Mouse (Mus musculus): ENCODE data around the gene Fam189a1. TPM values are rescaled to one million over a fixed set of nuclear protein-coding genes. Genes with fewer than 3 reads are reported as not detected.

Gene Fam189a1
- polyA plus RNA-seq, 1 experiment = 0.05 TPM

DNA sequence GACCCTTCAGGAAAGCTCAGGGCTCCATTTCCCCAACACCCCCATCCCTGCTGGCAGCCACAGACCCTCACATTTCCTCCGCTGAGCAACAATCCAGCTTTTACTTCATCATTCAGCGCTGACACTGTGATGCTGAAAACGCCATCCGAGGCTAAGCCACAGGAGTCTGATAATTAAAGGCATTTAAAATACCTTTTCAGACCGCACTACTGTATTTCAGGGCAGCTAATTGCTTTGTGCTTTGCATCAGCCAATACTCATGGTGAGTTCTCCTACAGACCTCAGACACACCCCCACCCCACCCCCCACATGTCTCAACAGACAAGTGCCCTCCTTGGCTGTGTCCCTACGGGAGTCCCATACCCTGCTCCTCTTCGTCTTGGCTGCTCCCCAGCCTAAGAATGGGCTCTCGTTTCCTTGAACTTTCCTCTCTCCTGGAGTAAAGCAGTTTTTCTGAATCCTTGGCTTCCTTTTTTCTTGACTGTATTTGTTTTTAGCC, 160.4 kb downstream of the Fam189a1 start:
- Histone ChIP-seq H3K4me1 (ENCODE audit: control insufficient read depth, insufficient read depth, low read length) (no peaks in the 10 kb centered on the region), H3K27me3 (replicated peaks; ENCODE audit: control insufficient read depth, insufficient read depth, low read length) (no peaks in the 10 kb centered on the region), H3K36me3 (ENCODE audit: control insufficient read depth, insufficient read depth, low read length) (no peaks in the 10 kb centered on the region), H3K4me3 (ENCODE audit: insufficient read depth, low read depth, low read length) (no peak overlapping the region), H3K27ac (ENCODE audit: insufficient read depth, low read depth, low read length) (no peak overlapping the region)
- TF ChIP-seq POLR2A (IDR thresholded peaks at IDR 0.05; ENCODE audit: low read depth, low read length) = no peak
- TF ChIP-seq CTCF (conservative IDR thresholded peaks at IDR 0.05; ENCODE audit: insufficient read depth, insufficient read length, low read depth, low read length) = no peak
- 51% methylated on average over 8 of the region's 8 CpGs for WGBS
- no peak for DNase-seq

DNA sequence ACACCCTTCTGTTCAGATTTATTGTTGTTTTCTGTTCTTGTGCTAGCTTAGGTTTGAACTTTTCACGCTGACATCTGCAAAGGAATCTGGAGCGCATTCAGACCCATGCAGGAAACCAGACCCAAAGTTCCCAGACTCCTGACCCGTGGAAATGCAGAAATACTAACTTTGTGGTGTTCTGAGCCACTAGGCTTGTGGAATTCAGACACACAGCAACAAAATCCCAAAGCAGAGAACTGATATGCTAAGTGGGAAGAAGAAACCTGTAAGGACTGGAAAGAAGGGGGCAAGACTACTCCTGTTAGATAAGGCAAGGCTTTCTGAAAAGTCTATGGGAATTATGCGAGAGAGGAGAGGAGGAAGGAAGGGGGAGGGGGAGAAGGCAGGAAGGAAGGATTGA, 167.0 kb downstream of the Fam189a1 start:
- H3K4me3 ChIP-seq (ENCODE audit: insufficient read depth, low read depth, low read length) = no peak overlapping the region
- no peak overlapping the region for H3K27ac ChIP-seq (ENCODE audit: insufficient read depth, low read depth, low read length)
- no peaks in the 10 kb centered on the region for H3K4me1 ChIP-seq (ENCODE audit: control insufficient read depth, insufficient read depth, low read length)
- TF ChIP-seq POLR2A (IDR thresholded peaks at IDR 0.05; ENCODE audit: low read depth, low read length) (no peak), CTCF (conservative IDR thresholded peaks at IDR 0.05; ENCODE audit: insufficient read depth, insufficient read length, low read depth, low read length) (no peak)
- 27% methylated on average over 4 of the region's 4 CpGs for WGBS
- DNase-seq = no peak
- H3K36me3 ChIP-seq (ENCODE audit: control insufficient read depth, insufficient read depth, low read length) = no peaks in the 10 kb centered on the region
- no peaks in the 10 kb centered on the region for H3K27me3 ChIP-seq (replicated peaks; ENCODE audit: control insufficient read depth, insufficient read depth, low read length)

DNA sequence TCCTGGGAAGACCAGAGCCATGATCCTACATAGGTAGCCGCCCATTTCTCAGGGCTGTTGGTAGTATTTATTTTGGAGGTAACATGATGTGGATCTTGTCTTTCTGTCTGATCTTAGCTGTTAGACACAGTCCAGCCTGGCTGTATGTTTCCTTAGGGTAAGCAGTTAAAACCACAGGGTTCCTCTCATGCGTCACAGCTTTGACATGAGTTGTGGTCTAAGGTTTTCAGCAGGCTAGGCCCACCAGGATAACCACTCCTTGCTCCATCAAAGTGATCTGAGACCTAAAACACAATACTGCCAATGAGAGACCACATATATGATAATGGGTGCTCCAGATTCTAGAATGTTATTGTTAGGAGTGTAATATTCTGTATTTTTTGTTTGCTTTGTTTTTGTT, 168.4 kb downstream of the Fam189a1 start:
- no peaks in the 10 kb centered on the region for H3K27me3 ChIP-seq (replicated peaks; ENCODE audit: control insufficient read depth, insufficient read depth, low read length)
- 86% methylated on average over 2 of the region's 2 CpGs for WGBS

GRCm38 (mm10) chr7:64984468-64985120, 171.8 kb downstream of the Fam189a1 start:
- no peak overlapping the region for H3K4me3 ChIP-seq (ENCODE audit: insufficient read depth, low read depth, low read length)
- no peak for TF ChIP-seq CTCF (conservative IDR thresholded peaks at IDR 0.05; ENCODE audit: insufficient read depth, insufficient read length, low read depth, low read length)
- TF ChIP-seq POLR2A (IDR thresholded peaks at IDR 0.05; ENCODE audit: low read depth, low read length) = no peak
- H3K27ac ChIP-seq (ENCODE audit: insufficient read depth, low read depth, low read length) = no peak overlapping the region
- H3K36me3 ChIP-seq (ENCODE audit: control insufficient read depth, insufficient read depth, low read length) = no peaks in the 10 kb centered on the region
- H3K27me3 ChIP-seq (replicated peaks; ENCODE audit: control insufficient read depth, insufficient read depth, low read length) = no peaks in the 10 kb centered on the region
- no peaks in the 10 kb centered on the region for H3K4me1 ChIP-seq (ENCODE audit: control insufficient read depth, insufficient read depth, low read length)
- WGBS = 66% methylated on average over 22 of the region's 22 CpGs
- DNase-seq = no peak

More for the DNA sequence above, 168.4 kb downstream of the Fam189a1 start:
- Histone ChIP-seq H3K4me1 (ENCODE audit: control insufficient read depth, insufficient read depth, low read length) (no peaks in the 10 kb centered on the region), H3K27ac (ENCODE audit: insufficient read depth, low read depth, low read length) (no peak overlapping the region), H3K36me3 (ENCODE audit: control insufficient read depth, insufficient read depth, low read length) (no peaks in the 10 kb centered on the region), H3K4me3 (ENCODE audit: insufficient read depth, low read depth, low read length) (no peak overlapping the region)
- TF ChIP-seq POLR2A (IDR thresholded peaks at IDR 0.05; ENCODE audit: low read depth, low read length) (no peak), CTCF (conservative IDR thresholded peaks at IDR 0.05; ENCODE audit: insufficient read depth, insufficient read length, low read depth, low read length) (no peak)
- no peak for DNase-seq

DNA sequence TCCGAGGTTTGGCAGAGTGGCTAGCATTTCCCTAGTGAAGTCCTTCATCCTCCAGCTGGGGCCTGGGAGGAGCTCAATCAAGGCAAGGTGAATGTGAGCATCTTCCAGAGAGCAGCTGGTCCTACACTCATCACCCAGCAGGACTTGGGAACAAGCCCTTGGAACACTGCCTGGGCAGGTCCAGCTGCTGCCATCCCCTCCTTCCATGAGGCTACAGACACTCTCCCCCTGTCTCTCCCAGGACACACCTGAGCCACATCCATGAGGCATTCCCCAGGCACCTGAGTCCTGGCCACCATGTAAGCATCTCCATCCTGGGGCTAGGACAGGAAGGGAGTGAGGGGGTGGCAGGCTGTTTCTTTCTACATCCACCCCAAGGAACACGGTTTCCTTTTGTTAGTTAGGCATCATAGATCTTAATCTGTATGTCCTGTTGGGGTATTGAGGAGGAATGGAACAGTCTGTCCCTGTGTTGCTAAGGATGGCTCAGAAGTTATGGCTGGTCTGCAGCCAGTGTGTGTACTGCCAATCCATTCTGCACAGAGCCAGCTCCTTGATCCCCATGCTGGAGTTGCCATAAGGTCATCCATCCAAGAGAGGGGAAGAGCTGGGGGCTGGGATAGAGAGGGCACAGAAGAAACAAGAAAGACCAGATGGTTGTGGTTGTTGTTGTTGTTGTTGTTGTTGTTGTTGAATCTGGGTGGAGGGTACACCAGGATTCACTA, 174.7 kb downstream of the Fam189a1 start:
- no peak for TF ChIP-seq POLR2A (IDR thresholded peaks at IDR 0.05; ENCODE audit: low read depth, low read length)
- no peaks in the 10 kb centered on the region for H3K27me3 ChIP-seq (replicated peaks; ENCODE audit: control insufficient read depth, insufficient read depth, low read length)
- no peaks in the 10 kb centered on the region for H3K4me1 ChIP-seq (ENCODE audit: control insufficient read depth, insufficient read depth, low read length)
- H3K36me3 ChIP-seq (ENCODE audit: control insufficient read depth, insufficient read depth, low read length) = no peaks in the 10 kb centered on the region
- 53% methylated on average over 2 of the region's 2 CpGs for WGBS
- no peak for DNase-seq
- no peak overlapping the region for H3K4me3 ChIP-seq (ENCODE audit: insufficient read depth, low read depth, low read length)
- H3K27ac ChIP-seq (ENCODE audit: insufficient read depth, low read depth, low read length) = no peak overlapping the region

DNA sequence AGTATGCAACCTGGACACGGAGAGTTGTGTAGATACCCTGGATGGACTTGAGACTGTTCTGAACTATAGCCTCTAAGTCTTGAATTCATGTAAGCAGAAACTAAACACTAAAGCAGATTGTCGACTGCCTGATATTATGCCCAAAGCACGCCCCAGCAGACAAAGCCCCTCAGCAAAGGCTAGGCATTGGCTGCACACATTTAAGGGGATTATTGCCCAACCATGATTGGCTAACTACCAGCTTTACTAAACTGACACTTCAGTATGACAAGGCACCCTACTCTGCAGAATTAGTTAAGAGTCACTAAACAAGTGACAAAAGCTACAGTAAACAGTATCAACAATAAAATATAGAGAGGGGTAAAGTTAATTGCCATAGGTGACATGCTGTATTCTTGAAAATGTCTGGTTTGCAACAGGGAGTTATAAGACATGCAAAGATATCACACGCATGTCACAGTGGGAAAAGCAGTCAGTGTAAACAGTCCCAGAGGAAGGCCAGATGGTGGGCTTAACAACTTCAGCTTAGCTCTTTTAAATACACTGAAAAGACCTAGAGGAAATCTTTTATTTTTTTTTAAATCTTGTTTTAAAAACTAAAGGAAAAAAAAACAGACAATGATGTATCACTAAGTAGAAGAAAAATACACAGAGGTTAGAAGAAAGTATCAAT, 182.6 kb downstream of the Fam189a1 start:
- H3K36me3 ChIP-seq (ENCODE audit: control insufficient read depth, insufficient read depth, low read length) = no peaks in the 10 kb centered on the region
- H3K27ac ChIP-seq (ENCODE audit: insufficient read depth, low read depth, low read length) = no peak overlapping the region
- H3K4me1 ChIP-seq (ENCODE audit: control insufficient read depth, insufficient read depth, low read length) = no peaks in the 10 kb centered on the region
- 82% methylated on average over 4 of the region's 4 CpGs for WGBS
- TF ChIP-seq POLR2A (IDR thresholded peaks at IDR 0.05; ENCODE audit: low read depth, low read length) = no peak
- no peak overlapping the region for H3K4me3 ChIP-seq (ENCODE audit: insufficient read depth, low read depth, low read length)
- no peak for DNase-seq
- no peaks in the 10 kb centered on the region; the same call in 1 of the 2 replicates for H3K27me3 ChIP-seq (replicated peaks; ENCODE audit: control insufficient read depth, insufficient read depth, low read length)

GRCm38 (mm10) chr7:64962128-64962527, 194.2 kb downstream of the Fam189a1 start:
- DNase-seq = no peak
- 81% methylated on average over 3 of the region's 3 CpGs for WGBS

More at GRCm38 (mm10) chr7:64962128-64962527, 194.2 kb downstream of the Fam189a1 start:
- no peaks in the 10 kb centered on the region for H3K4me1 ChIP-seq (ENCODE audit: control insufficient read depth, insufficient read depth, low read length)
- H3K27ac ChIP-seq (ENCODE audit: insufficient read depth, low read depth, low read length) = no peak overlapping the region
- no peaks in the 10 kb centered on the region for H3K27me3 ChIP-seq (replicated peaks; ENCODE audit: control insufficient read depth, insufficient read depth, low read length)
- TF ChIP-seq CTCF (conservative IDR thresholded peaks at IDR 0.05; ENCODE audit: insufficient read depth, insufficient read length, low read depth, low read length) (no peak), POLR2A (IDR thresholded peaks at IDR 0.05; ENCODE audit: low read depth, low read length) (no peak)
- no peaks in the 10 kb centered on the region for H3K36me3 ChIP-seq (ENCODE audit: control insufficient read depth, insufficient read depth, low read length)
- no peak overlapping the region for H3K4me3 ChIP-seq (ENCODE audit: insufficient read depth, low read depth, low read length)

Measured in kidney, adult 2 months (tissue).